Mouse (Mus musculus) brain, embryonic 18.5 days (tissue): ENCODE results near the gene Macrod2.

Source experiments
- DNase-seq: peaks from one replicate; pipeline ENCODE4 v3.0.0-alpha.2; 2012; ENCODE audit warnings: low read depth, low spot score

The Macrod2 gene

DNA sequence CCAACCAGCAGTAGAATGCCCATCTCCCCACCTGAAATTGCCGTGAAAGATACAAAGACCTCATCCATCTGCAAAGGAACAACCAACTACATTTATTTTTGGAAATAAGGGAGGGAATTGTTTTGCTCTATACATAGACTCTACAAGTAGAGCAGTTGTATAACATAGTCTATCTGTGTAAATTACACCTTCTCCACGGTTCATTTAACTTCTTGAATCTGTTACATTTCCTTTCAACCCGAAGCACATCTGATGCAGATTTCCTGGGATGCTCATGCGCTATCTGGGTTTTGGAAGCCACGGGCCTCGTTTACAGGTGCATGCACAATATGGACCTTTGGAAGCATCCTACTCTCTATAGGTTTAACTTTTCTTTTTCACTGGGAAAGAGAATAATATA lies 175.8 kb downstream of the Macrod2 start:
- no peak for DNase-seq

DNA sequence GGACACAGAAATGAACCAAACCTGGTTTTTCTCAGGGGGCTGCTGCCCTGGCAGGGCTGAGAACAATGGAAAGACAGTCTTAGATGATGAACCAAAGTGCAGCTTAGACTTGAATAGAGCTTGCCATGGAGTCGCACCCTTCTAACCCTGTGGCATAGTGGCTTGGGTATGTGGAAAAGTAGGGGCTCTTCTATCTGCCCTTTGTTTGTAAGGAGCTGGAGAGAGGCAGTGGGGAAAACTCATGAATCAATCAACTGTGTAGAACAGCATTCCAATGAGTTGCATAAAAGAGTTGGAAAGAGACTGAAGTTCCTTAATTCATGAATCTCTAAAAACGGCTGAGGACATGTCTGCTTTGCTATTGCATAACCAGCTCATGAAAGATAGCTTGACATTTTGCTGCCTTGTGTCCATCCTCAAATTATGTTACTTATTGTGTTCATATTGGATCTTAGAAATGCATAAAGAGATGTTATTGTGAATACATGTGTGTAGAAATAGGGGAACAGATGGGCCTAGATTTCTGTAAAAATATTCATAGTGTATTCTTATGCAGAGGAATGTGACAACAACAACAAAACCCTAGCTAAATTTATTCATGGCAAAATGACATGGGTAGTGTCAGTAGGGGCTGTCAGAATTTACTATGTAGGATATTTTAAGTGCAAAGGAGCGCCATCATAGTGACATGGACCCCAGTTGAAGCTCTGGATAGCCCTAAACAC lies 197.6 kb downstream of the Macrod2 start:
- DNase-seq = peak; percentile 51

DNA sequence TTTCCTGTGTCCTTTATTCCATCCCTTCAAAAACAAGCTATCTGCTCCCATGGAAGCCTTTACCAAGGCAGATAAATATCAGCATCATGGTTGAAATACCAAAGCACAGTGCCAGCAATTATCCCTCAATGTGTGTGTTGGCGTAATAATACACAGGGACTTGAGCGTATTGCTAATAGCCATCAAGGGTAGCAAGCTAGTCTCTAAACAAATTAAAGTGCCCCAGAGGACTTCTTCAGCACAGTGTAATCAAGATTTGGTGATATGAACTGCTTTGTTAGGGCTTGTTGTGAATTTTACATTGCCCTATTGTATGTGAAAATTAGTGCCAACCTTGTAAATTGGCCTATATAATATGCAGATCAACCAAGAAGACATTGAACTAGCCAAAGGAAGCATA lies 201.8 kb downstream of the Macrod2 start:
- no peak for DNase-seq

DNA sequence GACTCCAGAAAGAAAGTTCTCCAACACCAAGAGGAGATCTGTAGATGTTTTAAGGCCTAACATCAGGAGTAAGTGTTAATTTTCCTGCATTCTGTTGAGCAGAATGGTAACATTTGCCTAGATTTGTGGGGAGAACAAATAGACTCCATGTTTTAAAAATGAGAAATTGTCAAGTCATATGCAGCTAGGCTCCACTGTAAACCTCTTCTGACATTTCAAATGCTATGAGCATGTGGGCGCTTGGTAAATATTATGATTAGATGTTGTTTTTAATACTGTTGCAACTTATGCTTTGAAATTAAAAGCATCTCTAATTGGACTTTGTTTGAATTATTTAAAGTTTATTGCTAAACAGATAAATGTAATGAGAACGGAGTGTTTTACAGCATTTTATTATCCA lies 220.3 kb downstream of the Macrod2 start:
- DNase-seq = peak; percentile 24

DNA sequence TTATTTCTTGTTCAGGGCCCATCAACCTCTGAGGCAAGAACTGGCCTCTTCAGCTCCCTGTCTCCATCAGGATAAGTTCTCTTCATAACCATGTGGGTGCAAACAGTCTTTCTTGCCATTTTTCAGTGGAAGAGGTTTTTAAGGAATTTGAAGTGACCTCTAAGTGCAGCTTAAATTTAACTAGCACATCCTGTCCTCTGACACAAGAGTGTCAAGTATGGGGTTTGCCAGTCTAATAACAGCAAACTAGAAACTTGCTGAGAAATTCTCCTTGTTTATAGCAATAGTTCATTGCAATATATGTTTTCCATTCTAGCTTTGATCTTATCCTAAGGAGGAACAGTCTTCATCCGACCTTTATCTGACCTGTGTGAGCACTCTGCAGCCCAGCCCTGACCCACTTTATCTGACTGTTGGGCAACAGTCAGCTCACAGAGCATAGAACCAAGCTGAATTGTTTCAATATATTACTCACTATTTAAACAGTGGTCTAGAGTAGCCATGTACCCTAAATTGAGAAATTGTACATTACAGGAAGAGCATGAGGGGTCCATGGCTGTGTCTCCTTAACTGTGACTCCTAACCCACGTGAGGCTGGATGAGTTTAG lies 226.7 kb downstream of the Macrod2 start:
- no peak for DNase-seq

DNA sequence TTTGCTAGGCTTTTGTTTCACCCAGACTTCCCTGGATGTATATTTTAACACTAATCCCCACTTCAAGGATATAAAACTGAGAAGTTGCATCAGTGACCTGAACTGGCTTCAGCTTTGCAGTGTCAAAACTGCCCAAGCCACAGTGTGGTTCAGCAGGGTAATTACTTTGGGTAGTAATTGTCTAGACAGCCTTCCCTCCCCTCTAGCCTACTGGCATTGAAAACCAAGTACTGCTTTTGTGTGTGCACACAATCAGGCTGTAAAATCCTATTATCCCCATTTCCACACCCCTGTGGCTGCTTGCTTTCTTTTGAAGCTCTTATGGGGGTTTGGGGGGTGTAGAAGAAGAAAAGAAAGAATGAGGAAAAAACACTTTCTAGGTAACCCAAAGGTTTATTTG lies 258.4 kb downstream of the Macrod2 start:
- no peak for DNase-seq

DNA sequence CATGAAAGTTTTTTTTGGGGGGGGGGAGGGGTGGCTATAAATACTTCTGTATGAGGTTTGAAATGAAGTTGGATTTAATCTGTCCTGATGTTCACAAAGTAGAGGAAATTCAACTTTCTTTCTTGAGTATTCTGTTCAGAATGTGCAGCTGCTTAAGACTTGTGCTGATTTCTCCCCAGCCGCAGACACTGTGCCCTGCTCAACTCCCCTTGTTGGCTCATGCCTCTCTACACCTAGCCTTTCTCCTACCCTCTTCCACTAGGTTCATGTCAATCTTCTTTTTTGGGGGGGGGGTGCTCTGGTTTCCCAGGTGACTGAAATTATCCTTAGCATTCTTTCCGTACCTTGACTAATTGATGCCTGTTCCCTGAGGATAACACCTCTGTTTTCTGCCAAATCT lies 258.9 kb downstream of the Macrod2 start:
- no peak for DNase-seq

DNA sequence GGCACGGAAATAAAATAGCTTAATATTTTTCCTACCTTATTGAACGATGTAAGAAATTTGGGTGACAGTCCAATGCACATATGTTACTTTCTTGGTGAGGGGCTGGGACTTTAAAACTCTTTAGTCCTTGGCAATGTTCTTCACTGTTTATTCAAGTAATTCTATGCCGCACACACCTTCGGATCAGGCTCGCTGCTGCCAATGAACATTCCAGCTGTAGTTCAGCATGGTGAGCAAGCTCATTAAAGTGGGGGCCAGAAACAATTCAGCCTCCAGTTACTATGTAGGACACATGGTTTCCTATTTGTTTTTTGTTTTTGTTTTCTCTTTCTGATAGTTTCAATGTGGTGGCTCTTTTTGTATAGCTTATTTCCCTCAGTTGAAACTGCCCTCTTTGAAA lies 267.6 kb downstream of the Macrod2 start:
- no peak for DNase-seq

DNA sequence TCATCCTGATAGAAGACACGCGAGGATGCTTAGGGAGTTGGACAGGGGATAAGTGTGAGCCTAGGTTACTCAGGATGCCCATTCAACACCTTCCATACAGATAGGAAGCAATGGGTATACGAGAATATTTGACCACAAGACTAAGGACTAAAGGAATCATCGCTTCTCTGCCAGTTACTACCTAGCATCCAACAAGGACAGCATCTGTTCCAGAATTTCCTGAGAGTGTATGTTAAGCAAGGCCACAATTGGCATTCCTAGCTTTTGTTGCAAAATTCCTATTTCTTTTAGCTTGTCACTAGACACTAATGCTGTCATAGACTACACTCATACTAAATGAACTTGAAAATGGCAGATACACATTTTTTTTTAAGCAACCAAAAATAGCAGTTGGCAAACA lies 269.3 kb downstream of the Macrod2 start:
- no peak for DNase-seq

DNA sequence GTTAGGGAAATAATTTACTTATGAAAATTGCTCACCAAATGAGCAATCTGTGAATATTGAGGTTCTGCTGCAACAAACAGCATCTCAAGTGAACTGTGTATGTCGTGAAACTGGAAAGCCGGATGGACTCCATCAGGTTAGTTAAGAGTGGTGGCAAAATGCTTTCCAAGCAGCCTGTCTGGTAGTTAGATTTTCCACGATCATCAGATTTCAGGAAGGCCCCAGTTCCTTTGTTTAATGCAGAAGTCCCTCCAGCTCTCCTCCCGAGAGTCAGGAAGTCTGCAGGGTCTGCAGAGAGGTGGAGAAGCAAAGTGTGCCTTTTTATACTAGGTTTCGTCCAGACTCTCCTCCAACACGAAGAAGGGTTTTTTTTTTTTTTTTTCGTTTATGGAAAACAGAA lies 271.7 kb downstream of the Macrod2 start:
- no peak for DNase-seq

DNA sequence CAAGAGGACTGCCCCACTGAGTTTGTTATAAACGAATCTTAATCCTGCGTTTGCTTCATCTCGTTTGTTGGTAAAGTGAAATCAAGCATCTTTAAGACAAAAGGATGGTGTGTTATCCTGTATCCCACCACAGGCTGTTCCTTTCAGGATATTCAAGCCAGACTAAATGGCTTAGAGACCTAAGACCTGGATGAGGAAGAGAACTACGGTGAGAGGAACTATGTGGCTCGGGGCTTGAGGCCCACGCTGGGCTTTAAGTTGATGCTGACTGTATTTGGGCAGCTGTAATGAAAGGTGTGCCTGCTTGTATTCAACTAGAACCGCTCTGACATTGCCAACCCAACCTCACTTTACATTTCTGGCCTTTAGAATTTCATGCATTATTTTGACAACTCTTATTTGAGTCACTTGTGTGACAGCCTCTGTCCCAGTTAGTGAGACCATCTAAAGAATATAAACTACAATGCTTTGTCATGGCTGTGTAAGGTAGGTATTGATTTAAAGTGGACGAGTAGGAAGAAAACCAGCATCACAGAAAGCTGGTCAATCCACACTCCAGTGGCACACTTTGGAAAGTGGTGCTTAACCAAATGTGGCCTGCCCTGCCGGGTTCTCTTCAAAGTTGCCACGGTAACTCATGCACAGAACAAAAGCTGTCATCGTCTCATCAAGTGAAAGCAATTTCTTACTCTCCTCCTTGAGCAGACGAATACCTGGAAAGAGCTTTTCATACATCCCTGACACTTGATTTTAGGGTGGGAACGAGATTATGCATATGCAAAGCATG lies 272.3 kb downstream of the Macrod2 start:
- no peak for DNase-seq

DNA sequence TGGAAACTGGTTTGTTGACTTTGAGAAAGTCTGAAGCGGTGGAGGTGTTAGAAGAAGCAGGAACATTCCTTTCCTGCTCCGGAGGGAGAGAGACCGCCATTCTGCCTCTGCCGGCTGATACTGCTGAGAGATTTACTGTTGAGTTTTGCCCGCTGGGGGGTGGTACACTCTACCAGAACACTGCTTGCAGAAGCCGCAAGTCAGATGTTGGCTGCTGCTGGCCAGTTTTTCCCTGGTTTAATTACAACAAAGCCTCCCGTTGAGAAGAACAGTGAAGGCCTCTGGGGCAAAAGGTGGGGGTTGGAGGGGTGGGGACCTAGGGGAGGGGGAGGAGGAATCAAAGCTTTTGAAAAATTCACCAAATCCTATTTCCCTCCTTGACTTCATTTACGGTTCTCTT lies 273.2 kb downstream of the Macrod2 start:
- DNase-seq = peak; percentile 79

DNA sequence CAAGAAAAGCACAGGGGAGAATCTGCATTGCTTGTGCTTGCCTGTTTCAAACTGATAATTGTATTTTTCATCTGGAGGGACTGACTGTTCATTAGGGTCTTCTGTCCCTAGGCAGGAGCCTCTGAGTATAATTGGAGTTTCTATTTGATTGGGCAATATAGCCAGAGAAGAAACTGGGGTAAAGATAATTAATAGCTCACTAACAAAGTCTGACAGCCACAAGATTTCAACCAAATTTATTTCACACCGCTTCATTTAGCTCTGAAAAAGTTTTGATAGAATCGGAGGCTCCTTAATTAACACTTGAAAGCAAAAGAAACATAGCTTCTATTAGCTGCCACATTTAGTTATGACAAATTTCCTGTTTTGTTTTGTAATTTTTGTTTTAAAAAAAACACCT lies 274.0 kb downstream of the Macrod2 start:
- DNase-seq = no peak

DNA sequence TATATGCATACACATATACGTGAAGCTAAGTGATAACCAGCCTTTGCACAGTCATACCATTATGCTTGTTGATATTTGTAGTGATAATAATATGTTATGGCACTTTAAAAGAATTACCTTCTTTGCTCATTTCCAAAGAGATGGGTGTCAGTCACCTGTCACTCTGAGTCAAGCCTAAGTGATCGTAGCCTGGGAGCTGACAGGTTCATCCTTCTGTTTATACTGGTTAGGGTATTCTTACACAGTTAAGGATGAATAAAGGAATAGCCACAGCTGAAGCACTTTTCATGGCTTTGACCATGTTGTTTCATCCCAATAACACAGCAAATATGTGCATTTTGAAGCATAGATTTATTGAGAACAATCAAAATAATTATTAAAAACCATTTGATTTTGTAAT lies 274.7 kb downstream of the Macrod2 start:
- DNase-seq = no peak

DNA sequence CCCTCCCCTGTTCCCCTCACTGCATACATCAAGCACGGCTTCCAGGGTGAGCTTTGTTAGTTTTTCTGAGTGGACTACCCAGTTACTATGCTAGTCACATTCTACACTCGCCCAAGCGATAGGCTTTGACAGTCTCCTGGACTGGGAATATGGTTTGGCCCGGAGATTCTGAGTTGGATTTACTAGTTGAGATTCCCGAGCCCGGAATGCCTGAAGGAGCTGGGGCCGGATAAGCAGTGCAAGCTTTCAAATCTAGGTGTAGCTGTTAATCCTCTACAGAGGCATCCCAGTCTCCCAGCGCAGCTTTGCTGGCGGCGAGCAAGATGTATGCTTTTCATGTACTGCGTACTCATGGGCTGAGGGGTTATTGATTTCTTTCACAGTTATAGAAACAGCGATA lies 275.3 kb downstream of the Macrod2 start:
- DNase-seq = peak; percentile 50

DNA sequence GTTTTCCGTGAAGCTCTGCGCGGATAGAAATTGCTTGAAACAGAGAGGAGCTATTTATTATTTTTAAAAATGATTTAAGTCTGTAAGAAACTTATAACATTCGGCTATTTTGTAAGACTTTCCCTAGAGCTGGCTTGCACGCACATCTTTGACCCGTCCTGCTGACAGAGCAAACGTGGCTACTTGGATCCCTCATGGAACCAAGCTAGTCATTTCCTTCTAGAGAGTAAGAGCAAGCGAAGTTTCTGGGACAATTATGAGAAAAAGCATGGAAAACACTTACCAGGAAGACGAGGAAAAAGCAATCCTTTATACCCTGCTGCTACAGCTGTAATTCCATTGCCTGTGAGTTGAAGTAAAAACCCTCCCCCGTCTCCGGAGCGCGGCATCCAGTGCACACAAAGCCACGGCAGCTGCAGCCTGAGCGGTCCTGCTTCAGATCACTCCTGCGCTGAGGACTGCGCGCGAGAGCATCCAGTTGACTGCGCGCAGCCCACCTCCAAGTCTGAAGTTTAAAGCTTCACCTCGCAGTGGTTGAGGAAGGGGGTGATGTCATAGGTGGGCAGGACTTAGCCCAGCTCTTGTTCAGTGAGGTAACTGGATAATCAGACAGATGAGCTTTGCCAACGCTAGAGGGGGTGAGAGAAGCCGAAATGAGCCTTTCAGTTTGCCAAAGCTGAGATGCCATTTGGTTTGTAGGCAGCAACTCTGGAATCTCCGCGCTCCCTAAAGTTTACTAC lies 276.0 kb downstream of the Macrod2 start, which contains the start of gene Flrt3:
Gene Flrt3, minus strand, starts transcription at position 507 of the 740 bp plus-strand sequence.
- DNase-seq = peak; percentile 92

DNA sequence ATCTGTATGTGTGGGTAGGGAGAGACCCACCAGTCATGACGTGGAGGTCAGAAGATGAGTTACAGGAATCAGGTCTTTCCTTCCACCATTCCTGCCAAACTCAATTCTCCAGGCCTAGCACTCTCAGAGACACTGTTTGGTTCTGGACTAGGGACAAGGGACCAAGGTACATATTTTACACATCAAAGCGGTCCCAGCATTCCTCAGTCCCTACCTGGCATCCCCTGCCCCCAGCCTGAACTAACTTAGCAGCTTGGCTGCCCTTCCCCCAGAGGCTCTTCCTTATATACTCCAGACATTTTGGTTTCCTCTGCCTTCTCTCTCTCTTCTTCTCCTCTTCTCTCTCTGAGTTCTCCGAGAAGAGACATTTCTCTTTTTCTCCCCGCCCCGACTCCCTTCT lies 278.4 kb downstream of the Macrod2 start:
- no peak for DNase-seq

DNA sequence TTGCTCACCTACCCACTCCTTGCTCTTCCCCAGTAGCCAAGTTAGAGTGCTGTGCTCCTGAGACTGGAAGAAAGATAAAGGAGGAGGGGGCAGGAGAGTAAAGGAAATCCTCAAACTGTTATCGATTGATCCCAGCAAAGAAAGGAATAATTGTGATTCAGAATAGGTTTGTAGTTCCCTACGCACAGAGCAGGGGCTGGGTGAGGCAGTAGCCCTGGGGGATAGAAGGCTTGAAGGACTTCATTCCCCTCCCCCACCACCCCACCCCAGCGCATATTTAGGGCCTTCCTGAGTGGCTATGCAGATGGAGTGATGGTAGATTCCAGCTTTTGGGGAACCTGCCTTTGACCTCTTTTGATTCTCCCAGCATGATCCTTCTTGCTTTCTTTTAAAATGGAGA lies 281.6 kb downstream of the Macrod2 start:
- DNase-seq = no peak

DNA sequence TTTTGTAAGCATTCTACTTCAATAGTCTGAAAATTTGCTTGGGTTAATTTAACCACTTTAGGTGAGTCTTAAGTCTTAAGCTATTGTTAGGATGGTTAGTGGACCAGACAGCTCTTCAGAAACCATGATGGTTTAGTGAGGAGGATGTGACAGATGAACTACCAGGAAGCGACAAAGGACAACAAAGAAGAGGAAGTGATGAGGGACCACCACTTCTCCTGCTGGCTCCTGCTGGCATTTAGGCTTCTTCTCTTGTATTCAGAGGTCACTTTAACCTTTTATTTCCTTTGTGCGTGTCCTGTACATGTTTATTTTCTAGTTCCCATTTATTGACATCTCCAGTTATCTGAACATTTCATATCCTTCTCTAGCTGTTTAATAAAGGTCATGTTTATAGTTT lies 295.8 kb downstream of the Macrod2 start:
- DNase-seq = no peak

DNA sequence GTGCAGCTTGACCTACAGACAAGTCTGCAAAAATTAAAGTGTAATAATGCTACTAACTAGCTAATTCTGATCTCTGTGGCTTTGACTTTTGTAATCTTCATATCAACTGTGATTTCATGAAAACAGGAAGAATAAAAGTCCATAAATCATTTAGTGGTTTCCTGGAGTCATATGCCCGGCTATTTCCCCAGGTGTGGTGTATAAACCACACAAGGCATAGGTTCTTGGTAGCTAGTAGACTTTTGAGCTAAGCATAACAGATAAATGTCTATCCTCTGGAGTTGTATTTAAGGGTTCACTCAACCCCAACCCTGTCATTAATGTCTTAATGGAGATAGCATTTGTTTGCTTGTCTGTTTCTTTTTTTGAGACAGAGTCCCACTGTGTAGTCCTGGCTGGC lies 296.3 kb downstream of the Macrod2 start:
- no peak for DNase-seq

DNA sequence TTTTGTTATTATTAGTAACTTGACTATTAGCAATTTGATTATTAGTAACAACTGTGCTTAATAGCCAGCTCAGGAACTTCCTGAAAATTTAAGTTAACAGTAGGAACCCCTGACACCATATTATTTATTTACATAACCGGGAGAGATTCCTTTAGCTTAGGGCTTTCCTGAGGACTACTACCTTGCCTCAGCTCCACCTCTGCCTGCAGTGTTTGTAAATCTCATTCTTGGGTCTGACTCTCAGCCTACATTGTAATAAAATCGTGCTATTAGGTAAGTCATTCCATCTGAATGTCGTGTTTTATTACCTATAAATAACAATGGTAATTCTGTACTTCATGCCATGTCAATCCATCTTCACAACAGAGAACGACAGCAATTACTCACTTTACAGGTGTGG lies 297.4 kb downstream of the Macrod2 start:
- DNase-seq = no peak

DNA sequence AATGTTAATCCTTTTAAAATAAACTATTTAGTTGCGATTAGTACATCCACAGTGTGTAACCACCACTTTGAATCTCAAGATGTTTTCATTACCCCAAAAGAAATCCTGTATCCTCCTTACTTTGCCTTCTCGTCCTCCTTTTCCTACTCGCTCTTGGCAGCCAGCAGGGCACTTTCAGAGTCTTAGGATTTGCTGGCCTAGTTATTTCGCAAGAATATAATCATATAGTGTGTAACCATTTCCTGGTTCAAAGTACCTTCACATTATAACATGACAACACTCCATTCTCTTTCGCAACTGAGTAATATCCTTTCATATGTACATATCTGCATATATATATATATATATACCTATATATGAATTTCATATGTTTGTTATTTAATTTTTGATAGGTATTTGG lies 298.7 kb downstream of the Macrod2 start:
- DNase-seq = no peak
